Mouse (Mus musculus) heart, postnatal 0 days (tissue): ENCODE measurements at regions not wholly inside any gene's neighbourhood (a gene's known extent, or its start where the extent isn't known, plus 50 kb on each side); places are given as distances from the start of the nearest gene placed in this dataset.

Source experiments
- CTCF ChIP-seq: IDR thresholded peaks from 2 replicates; pipeline ENCODE4 v1.5.1; 2016; ENCODE audit warnings: antibody characterized with exemption, control low read depth, low read depth
- EP300 ChIP-seq: IDR thresholded peaks from 2 replicates; pipeline ENCODE4 v1.6.1; 2016; ENCODE audit warnings: antibody characterized with exemption, low read depth

DNA sequence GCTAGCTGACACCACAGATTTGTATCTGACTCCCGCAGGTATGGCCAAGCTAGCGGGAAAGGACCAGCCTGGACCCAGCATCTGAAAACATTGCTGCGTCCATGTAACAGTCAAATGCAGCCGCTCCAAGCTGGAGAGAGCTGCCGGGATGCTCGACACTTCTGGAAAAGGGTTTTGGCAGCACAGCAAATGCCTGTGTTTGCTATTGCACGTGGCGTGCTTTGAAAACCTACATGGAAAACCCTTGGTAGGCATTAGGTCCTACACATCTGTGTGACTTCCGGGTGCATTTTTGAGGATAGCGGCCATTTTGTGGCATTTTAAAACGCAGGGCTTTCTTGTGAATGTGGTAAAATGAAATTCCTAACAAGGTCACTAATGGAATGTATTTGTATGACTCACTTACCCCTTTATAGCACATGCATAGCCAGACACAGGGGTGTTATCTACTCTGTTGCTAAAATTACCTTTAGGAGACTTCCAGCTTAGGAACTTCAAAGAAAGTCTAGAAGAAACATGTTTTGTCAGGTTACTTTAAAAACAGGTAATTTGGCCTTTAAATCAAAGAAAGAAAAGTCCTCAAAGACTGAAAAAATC lies 345.9 kb upstream of the Gm11114 start:
- TF ChIP-seq CTCF (no peak), EP300 (peak; percentile 80)
